Mouse (Mus musculus): ENCODE data around the gene Gm3194.
"Not testable (repeated sequence)": the region's sequence is repeated elsewhere in the genome, so short reads cannot be mapped to it uniquely, and the experiment has no call there.

Gm3194 gene

DNA sequence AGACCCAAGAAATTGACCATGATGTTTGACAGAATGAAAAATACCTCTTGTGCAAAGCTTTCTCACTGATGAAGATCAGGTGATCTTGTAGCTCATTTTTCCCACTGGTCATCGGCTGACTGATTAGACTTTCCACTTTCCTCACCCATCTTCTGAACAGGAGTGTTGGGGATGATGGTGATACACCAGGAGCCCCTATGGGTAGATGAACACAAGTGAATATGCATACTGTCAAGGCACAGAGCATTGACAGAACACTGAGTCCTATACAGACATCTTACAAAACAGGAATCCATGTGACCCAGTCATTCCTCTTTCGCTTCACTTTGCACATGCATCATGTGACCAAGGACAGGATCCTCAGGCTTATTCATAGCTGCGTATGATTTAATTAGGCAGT, at the start of gene Gm3194:
Gm3194 (minus strand) TSS at position 101 of the 400 bp plus-strand sequence.
- in situ Hi-C loops (cut with MseI, MboI), result not testable (repeated sequence)

- in situ Hi-C loops (cut with MseI, MboI), result not testable (repeated sequence)
These were observed 46.1 kb upstream of the Gm3194 start, which contains the start of gene Gm3488 for GRCm38 (mm10) chr14:5501374-5501773. Gene Gm3488 (plus strand): TSS chr14:5501674.

- in situ Hi-C loops (cut with MseI, MboI), result not testable (repeated sequence)
These were observed 28.6 kb upstream of the Gm3194 start, which contains the start of gene Gm3187 for GRCm38 (mm10) chr14:5483907-5484306. Gene Gm3187 (plus strand): TSS chr14:5484207.

- in situ Hi-C loops (cut with MseI, MboI), result not testable (repeated sequence)
These were observed 22.5 kb upstream of the Gm3194 start, which contains the start of gene Gm8246 for GRCm38 (mm10) chr14:5477730-5478129. Gene Gm8246 (minus strand): TSS chr14:5477830.

DNA sequence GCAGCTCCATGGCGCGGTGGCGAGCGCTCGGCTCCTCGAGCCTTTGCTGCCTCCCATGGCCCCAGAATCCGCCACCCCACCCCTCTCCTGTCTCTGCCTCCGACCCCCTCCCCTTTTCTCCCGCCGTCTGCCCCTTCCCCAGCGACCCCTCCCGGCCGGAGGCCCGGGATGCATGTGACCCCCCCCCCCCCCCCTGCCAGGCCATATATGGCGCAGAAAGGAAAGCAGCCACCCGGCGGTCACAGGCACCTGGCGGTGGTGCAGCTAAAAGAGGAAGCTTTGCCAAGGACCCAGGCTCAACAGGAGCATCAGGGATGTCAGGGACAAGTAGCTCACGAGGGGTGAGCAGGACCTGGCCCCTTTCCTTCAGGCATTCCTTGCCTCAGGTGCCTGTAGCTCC, 5.2 kb upstream of the Gm3194 start:
- in situ Hi-C loops (cut with MseI, MboI), result not testable (repeated sequence)

DNA sequence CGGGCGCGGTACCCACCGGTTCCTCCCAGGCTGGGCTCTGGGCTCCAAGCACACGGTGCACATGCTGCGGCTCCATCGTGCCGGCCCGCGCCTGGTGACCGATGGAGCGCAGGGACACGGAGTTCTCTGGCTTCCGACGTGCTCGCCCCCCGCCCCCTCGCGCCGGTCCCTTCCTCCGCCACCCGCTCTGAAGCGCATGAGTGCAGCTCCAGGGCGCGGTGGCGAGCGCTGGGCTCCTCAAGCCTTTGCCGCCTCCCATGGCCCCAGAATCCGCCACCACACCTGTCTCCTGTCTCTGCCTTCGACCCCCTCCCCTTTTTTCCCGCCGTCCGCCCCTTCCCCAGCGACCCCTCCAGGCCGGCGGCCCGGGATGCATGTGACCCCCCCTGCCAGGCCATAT, 66.3 kb downstream of the Gm3194 start, which contains the start of gene Gm3500:
Gm3500 (minus strand) TSS at position 101 of the 400 bp plus-strand sequence.
- in situ Hi-C loops (cut with MseI, MboI), result not testable (repeated sequence)
